Mouse (Mus musculus): ENCODE data around the gene Irgm1.

DNA sequence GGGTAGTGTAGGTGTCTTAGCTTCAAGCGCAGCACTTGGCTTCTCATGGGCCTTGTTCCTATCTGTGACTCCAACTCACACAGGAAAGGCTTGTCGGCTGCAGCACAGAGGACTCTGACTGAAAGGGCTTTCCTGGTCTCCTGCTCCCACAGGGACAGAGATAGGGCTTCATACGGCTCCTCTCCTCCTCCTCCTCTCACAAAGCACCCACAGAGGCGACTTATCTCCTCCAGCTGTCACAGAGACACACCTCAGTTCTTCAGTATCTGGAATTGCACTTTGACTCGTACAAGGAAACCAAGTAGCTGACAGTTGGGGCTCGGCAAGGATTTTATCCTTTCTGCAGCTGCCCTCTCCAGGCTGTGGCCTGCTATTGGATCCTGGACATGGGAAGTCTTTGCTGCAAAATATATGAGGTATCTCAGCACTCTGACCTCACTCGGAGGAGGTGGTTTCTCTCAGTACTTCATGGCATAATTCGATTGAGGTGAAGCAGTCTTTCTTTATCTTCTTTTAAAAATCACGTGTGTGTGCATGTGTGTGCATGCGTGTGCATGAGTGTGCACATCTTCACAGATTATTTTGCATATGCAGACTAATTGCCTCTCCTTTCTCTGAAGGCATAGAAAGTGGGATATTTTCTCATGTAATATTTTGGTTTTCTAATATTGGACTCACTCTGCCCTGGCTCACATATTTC is 2.3 kb upstream of the Irgm1 start:
- no peak for TF ChIP-seq CTCF (IDR thresholded peaks at IDR 0.05; ENCODE audit: control insufficient read depth, insufficient read depth, insufficient read length)
- no peak for TF ChIP-seq USF1 (IDR thresholded peaks at IDR 0.05; ENCODE audit: low read depth)

Data from C2C12 (cell line).